Mouse (Mus musculus) testis, adult 2 months (tissue): ENCODE measurements around the gene Ldlr. TPM values are rescaled to one million over a fixed set of nuclear protein-coding genes. Genes with fewer than 3 reads are reported as not detected.

ENCODE experiments used
- H3K27ac ChIP-seq: fragments of 200-500 bp; 2 replicates; pipeline ENCODE4 v1.5.1; 2012; ENCODE audit warnings: low read depth, low read length; ENCODE audit not compliant: control insufficient read depth, insufficient read depth
- H3K27me3 ChIP-seq: fragments of 200-500 bp; 2 replicates; pipeline ENCODE4 v1.6.1; 2012; ENCODE audit warnings: mild to moderate bottlenecking, low read length, moderate library complexity; ENCODE audit not compliant: control insufficient read depth, insufficient read depth
- H3K36me3 ChIP-seq: fragments of 200-500 bp; 2 replicates; pipeline ENCODE4 v1.6.1; 2012; ENCODE audit warnings: mild to moderate bottlenecking, low read length; ENCODE audit not compliant: control insufficient read depth, insufficient read depth
- H3K4me1 ChIP-seq: fragments of 200-500 bp; 2 replicates; pipeline ENCODE4 v1.6.1; 2012; ENCODE audit warnings: low read length; ENCODE audit not compliant: control insufficient read depth, insufficient read depth
- H3K4me3 ChIP-seq: fragments of 200-500 bp; 2 replicates; pipeline ENCODE4 v1.5.1; 2012; ENCODE audit warnings: low read depth, mild to moderate bottlenecking, low read length, moderate library complexity, mixed read lengths; ENCODE audit not compliant: control insufficient read depth
- CTCF ChIP-seq: fragments of 200-500 bp; IDR thresholded peaks from 2 replicates; pipeline ENCODE4 v1.5.1; 2012; ENCODE audit warnings: low read depth, mild to moderate bottlenecking, inconsistent platforms, low read length, moderate library complexity; ENCODE audit not compliant: control insufficient read depth, insufficient read depth, insufficient replicate concordance
- POLR2A ChIP-seq: fragments of 200-500 bp; IDR thresholded peaks from 2 replicates; pipeline ENCODE4 v1.6.1; 2012; ENCODE audit warnings: low read depth, mild to moderate bottlenecking, inconsistent platforms, low read length, moderate library complexity; ENCODE audit not compliant: control insufficient read depth
- polyA plus RNA-seq: library from polyadenylated mRNA; depleted of rRNA; stranded (reverse); fragments of >200 nt; gene quantifications from 2 replicates; pipeline ENCODE4 v1.2.3, GENCODE M21; 2012

Ldlr gene
- polyA plus RNA-seq, 1 experiment, result 2.9 TPM

- H3K4me3 ChIP-seq, result no peak overlapping the region
- TF ChIP-seq POLR2A (no peak), CTCF (no peak)
- H3K4me1 ChIP-seq, result peaks cover 6% of the 10 kb centered on the region
- no peak overlapping the region for H3K27ac ChIP-seq
- H3K36me3 ChIP-seq, result no peaks in the 10 kb centered on the region
- no peaks in the 10 kb centered on the region for H3K27me3 ChIP-seq
Observed at GRCm38 (mm10) chr9:21758576-21759529, 35.6 kb downstream of the Ldlr start.

- TF ChIP-seq POLR2A (no peak), CTCF (no peak)
- Histone ChIP-seq H3K4me3 (peak overlapping the region; percentile 98), H3K36me3 (no peaks in the 10 kb centered on the region), H3K4me1 (peaks cover 6% of the 10 kb centered on the region), H3K27me3 (no peaks in the 10 kb centered on the region), H3K27ac (peak overlapping the region; percentile 89)
Observed at GRCm38 (mm10) chr9:21759718-21760117, 36.4 kb downstream of the Ldlr start.

- peaks cover 6% of the 10 kb centered on the region for H3K4me1 ChIP-seq
- peak; percentile 69 for TF ChIP-seq POLR2A
- TF ChIP-seq CTCF, result no peak
- H3K27me3 ChIP-seq, result no peaks in the 10 kb centered on the region
- peak within 1 kb of the TSS; percentile 98 for H3K4me3 ChIP-seq
- H3K36me3 ChIP-seq, result no peaks in the 10 kb centered on the region
- peak within 1 kb of the TSS; percentile 89 for H3K27ac ChIP-seq
Observed at GRCm38 (mm10) chr9:21760155-21761088, 37.1 kb downstream of the Ldlr start, which contains the start of gene Spc24. TSS of gene Spc24 (minus strand) at chr9:21760303.

GRCm38 (mm10) chr9:21762135-21762534 is 38.9 kb downstream of the Ldlr start:
- H3K27ac ChIP-seq, result no peak overlapping the region
- no peaks in the 10 kb centered on the region for H3K36me3 ChIP-seq
- no peak overlapping the region for H3K4me3 ChIP-seq
- H3K27me3 ChIP-seq, result no peaks in the 10 kb centered on the region
- TF ChIP-seq POLR2A, result no peak
- no peak for TF ChIP-seq CTCF
- H3K4me1 ChIP-seq, result peaks cover 11% of the 10 kb centered on the region

GRCm38 (mm10) chr9:21764084-21764999 is 41.1 kb downstream of the Ldlr start:
- TF ChIP-seq POLR2A (no peak), CTCF (no peak)
- Histone ChIP-seq H3K4me3 (no peak overlapping the region), H3K4me1 (peaks cover 13% of the 10 kb centered on the region), H3K36me3 (no peaks in the 10 kb centered on the region), H3K27me3 (no peaks in the 10 kb centered on the region), H3K27ac (no peak overlapping the region)

- Histone ChIP-seq H3K4me1 (peaks cover 12% of the 10 kb centered on the region), H3K36me3 (no peaks in the 10 kb centered on the region), H3K27ac (peak overlapping the region; percentile 74), H3K27me3 (no peaks in the 10 kb centered on the region), H3K4me3 (no peak overlapping the region)
- TF ChIP-seq CTCF, result no peak
- TF ChIP-seq POLR2A, result no peak
Observed at GRCm38 (mm10) chr9:21767896-21768295, 44.6 kb downstream of the Ldlr start.
